Mouse (Mus musculus) R1 (cell line): ENCODE measurements around the gene Gm20906.
"Not testable (repeated sequence)": the region's sequence is repeated elsewhere in the genome, so short reads cannot be mapped to it uniquely, and the experiment has no call there.

ENCODE experiments used
- DNase-seq: peaks from one replicate; pipeline ENCODE4 v3.0.0-alpha.2; 2018; ENCODE audit warnings: low read depth, low spot score

The Gm20906 gene

GRCm38 (mm10) chrY:87550666-87551065 lies at the start of gene Gm20906:
Gene Gm20906, plus strand, starts transcription at chrY:87550966.
- DNase-seq, result not testable (repeated sequence)
